Mouse (Mus musculus) midbrain, embryonic 16.5 days (tissue): Measurements from ENCODE around the gene Rasal3. TPM values are rescaled to one million over a fixed set of nuclear protein-coding genes. Genes with fewer than 3 reads are reported as not detected.

ENCODE experiments used
- ATAC-seq: fragments of 200-750 bp; cut with Nextera tagmentation; 2 replicates; pipeline ENCODE4 v1.8.0; 2017; ENCODE audit warnings: moderate TSS enrichment
- H3K27ac ChIP-seq: fragments of 300-500 bp; sonication (generic); 2 replicates; pipeline ENCODE4 v1.5.1; 2014; ENCODE audit warnings: mild to moderate bottlenecking, low read length, mixed read lengths
- H3K27me3 ChIP-seq: fragments of 300-500 bp; sonication (generic); 2 replicates; pipeline ENCODE4 v1.6.1; 2014; ENCODE audit warnings: low read depth, low read length, mixed read lengths; ENCODE audit not compliant: control insufficient read depth, insufficient read depth
- H3K36me3 ChIP-seq: fragments of 300-500 bp; sonication (generic); 2 replicates; pipeline ENCODE4 v1.6.1; 2014; ENCODE audit warnings: mild to moderate bottlenecking, low read length, moderate library complexity, mixed read lengths; ENCODE audit not compliant: control insufficient read depth, insufficient read depth
- H3K4me1 ChIP-seq: fragments of 300-500 bp; sonication (generic); 2 replicates; pipeline ENCODE4 v1.6.1; 2014; ENCODE audit warnings: mild to moderate bottlenecking, low read length, mixed read lengths; ENCODE audit not compliant: control insufficient read depth, insufficient read depth
- H3K4me2 ChIP-seq: fragments of 300-500 bp; sonication (generic); 2 replicates; pipeline ENCODE4 v1.6.1; 2014; ENCODE audit warnings: mild to moderate bottlenecking, low read length, mixed read lengths
- H3K4me3 ChIP-seq: fragments of 300-500 bp; sonication (generic); 2 replicates; pipeline ENCODE4 v1.5.1; 2014; ENCODE audit warnings: low read depth, mild to moderate bottlenecking, low read length, moderate library complexity, mixed read lengths
- H3K9ac ChIP-seq: fragments of 300-500 bp; sonication (generic); 2 replicates; pipeline ENCODE4 v1.6.1; 2014; ENCODE audit warnings: low read depth, low read length, mixed read lengths
- H3K9me3 ChIP-seq: fragments of 300-500 bp; sonication (generic); replicated peaks from 2 replicates; pipeline ENCODE4 v1.6.1; 2014; ENCODE audit warnings: mild to moderate bottlenecking, low read length, mixed read lengths; ENCODE audit not compliant: control insufficient read depth, poor library complexity, severe bottlenecking
- WGBS: fragments of 180-500 bp; shearing (Covaris S2); extraction: QIAGEN DNeasy Blood & Tissue Kit; methylation state at CpG from one replicate; pipeline ENCODE4 v1.1.7; 2014; 5-methylcytosine and 5-hydroxymethylcytosine counted together
- microRNA-seq: library from miRNA; unstranded; fragments of <30 nt; microRNA quantifications from one replicate; pipeline ENCODE4, GENCODE M21; 2017
- polyA plus RNA-seq: library from polyadenylated mRNA; unstranded; fragments of >200 nt; fragmentation: Nextera tagmentation; extraction: Ambion mirVana; gene quantifications from 2 replicates; pipeline ENCODE4 v1.2.1, GENCODE M21; 2015

Gene Rasal3
- polyA plus RNA-seq, 1 experiment from 2014 or later, result 1.0 TPM

GRCm38 (mm10) chr17:32341102-32341501, 62.3 kb downstream of the Rasal3 start:
- H3K27me3 ChIP-seq, result no peaks in the 10 kb centered on the region
- no peak overlapping the region for H3K9ac ChIP-seq
- no peak overlapping the region for H3K4me3 ChIP-seq
- no peak overlapping the region for H3K27ac ChIP-seq
- H3K4me2 ChIP-seq, result no peak overlapping the region
- H3K4me1 ChIP-seq, result no peaks in the 10 kb centered on the region
- peaks cover 12% of the 10 kb centered on the region for H3K36me3 ChIP-seq
- WGBS, result 82% methylated on average over 1 of the region's 1 CpGs
- no peak for ATAC-seq
- H3K9me3 ChIP-seq, result no peaks in the 10 kb centered on the region

Small RNA genes within 50 kb of the gene (microRNA-seq; reads per million reads assigned to microRNA genes)
- not detected for gene Gm22201

Other genes with a start within 250 kb of the Rasal3 start
- 6.9 TPM in 2 replicates for gene Notch3, start 236.7 kb downstream of the Rasal3 start, polyA plus RNA-seq
- gene Ephx3, start 214.0 kb downstream of the Rasal3 start, polyA plus RNA-seq, result 0.09 and 0.24 TPM in 2 replicates
- gene Brd4, start 118.9 kb downstream of the Rasal3 start, polyA plus RNA-seq, result 84.3 and 84.6 TPM in 2 replicates
- gene Akap8, start 82.3 kb downstream of the Rasal3 start, polyA plus RNA-seq, result 101 and 109 TPM in 2 replicates
- gene Akap8l, start 53.0 kb downstream of the Rasal3 start, polyA plus RNA-seq, result 160 and 166 TPM in 2 replicates
- gene Wiz, start 14.1 kb downstream of the Rasal3 start, polyA plus RNA-seq, result 41.3 and 41.4 TPM in 2 replicates
- not detected in 2 replicates for gene Pglyrp2, start 20.6 kb upstream of the Rasal3 start, polyA plus RNA-seq
- 1.2 and 1.3 TPM in 2 replicates for gene Cyp4f39, start 49.1 kb upstream of the Rasal3 start, polyA plus RNA-seq
- gene Cyp4f17, start 102.5 kb upstream of the Rasal3 start, polyA plus RNA-seq, result 12.4 and 15.7 TPM in 2 replicates
- gene Cyp4f16, start 133.0 kb upstream of the Rasal3 start, polyA plus RNA-seq, result 12.9 and 15.9 TPM in 2 replicates
- gene Cyp4f37, start 217.7 kb upstream of the Rasal3 start, polyA plus RNA-seq, result not detected in 2 replicates